Mouse (Mus musculus): ENCODE results near the gene Fignl1.

The Fignl1 gene

DNA sequence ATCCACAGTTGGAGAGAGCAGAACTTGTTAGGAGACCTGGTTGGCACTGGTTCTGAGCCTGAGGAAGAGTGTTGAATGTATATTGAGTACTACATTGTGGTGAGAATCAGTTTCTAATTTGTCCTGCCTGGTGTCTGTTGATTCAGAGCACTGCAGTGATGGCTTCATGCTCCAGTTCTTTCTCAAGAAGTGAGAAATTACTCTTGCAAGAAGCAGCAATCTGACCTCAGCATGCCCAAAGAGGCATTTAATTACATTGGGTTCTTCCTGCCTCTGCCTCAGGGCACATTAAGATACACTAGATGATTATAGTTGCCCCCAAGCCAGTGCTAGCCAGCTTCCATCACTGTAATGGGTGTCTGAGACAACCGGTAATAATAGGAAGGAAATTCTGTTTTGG, 49.9 kb downstream of the Fignl1 start:
- DNase-seq = no peak

DNA sequence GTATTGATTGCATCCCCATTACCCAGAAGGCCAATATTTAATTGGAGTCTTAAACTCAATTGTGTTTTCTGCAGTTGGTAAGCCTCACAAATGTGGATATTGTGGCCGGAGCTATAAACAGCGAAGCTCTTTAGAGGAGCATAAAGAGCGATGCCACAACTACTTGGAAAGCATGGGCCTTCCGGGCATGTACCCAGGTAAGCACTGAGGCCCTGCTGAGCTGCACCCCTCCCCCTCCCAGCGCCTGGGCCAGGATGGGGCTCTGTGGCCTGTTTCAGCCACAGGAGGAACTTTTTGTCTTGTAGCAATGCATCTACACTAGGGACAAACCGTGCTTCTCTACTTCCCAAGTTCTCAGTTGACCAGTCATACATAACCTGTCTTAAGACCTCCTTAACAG, 50.6 kb downstream of the Fignl1 start:
- DNase-seq = no peak

DNA sequence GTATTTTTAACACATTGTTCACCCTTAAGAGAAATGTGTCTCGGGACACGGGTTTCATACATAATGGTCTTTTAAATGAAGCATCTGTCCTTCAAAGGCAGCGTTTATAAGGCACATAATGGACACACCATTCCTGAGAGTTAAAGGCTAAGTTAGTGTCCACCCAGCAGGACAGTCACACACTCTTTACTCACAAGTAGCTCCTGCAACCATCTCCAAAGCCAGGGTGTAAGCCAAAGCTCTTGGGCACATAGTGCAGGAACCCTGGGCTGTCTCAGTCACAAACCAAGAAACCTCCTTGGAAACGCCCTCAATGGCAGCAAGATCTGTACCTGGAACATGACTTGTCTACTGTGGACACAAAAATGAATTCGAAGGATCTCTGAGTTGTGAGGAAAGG, 55.9 kb downstream of the Fignl1 start:
- DNase-seq = no peak

DNA sequence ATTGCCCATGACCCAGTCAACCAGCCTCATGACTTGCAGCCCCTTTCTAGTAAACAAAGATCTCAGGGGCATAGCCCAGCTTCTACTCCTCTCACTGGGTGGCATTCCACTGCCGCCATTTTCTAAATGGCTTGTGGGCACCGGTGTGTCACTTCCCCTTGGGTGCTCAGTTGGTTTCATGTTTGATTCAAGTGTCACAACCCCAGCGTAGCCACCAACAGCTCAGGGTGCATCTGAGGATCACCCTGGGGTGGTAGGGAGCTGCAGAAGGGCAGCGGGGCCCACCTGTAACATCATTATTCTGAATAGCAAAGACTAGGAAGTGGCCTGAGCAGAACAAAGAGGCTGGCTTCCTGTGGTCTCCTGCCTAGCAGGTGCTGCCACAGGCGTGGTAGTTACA, 57.7 kb downstream of the Fignl1 start:
- DNase-seq = no peak

DNA sequence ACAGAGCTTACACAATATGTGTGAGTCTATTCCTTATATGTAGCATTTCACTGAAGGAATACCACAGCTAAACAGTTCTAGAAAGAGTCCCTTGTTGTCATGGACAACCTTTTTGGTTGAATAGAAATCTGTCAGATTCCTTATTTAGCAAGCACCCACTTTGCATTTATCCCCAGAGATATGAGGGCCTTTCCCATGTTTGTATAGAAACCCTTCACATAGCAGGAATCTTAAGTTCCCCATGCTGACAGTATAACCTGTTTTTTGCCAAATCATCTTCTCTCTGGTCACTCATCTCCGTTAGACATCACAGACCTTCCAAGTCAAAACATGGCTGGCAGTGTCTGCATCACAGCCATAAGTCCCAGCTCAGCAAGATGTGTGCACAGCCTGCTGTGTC, 64.5 kb downstream of the Fignl1 start:
- DNase-seq = no peak

GRCm38 (mm10) chr11:11742626-11743025, 66.1 kb downstream of the Fignl1 start:
- no peak for DNase-seq

- DNase-seq = no peak
Observed at GRCm38 (mm10) chr11:11741574-11741973, 67.2 kb downstream of the Fignl1 start.

DNA sequence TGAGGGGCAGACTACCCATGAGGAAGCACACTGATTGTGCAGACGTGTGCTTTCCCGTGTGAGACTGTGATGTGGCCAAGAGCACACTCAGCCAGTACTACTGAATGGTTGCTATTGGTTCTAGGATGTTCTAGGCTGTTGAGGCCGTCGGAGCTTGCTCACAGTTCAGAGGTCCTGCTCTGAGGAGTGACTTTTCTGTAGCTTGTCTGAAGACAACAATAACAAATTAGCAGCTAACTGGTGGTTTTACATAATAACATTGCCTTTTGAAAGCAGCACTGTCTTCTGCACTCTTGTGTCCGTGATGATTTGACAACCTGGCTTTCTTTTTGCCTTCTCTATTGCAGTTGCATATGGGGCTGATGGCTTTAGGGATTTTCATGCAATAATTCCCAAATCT, 68.2 kb downstream of the Fignl1 start:
- no peak for DNase-seq

GRCm38 (mm10) chr11:11739054-11739453, 69.7 kb downstream of the Fignl1 start:
- no peak for DNase-seq

GRCm38 (mm10) chr11:11737562-11737961, 71.2 kb downstream of the Fignl1 start:
- DNase-seq = no peak
